Mouse (Mus musculus) mouse embryonic stem cell (cell line): ENCODE data around the gene Scel.

ENCODE experiments used
- in situ Hi-C, 2 experiments: fragments of 300-500 bp; cut with MboI; formaldehyde crosslinking; loops; 1 replicate in 1 of 2; 3 replicates in 1 of 2; pipeline ENCODE4 v1.14.3; 2019 to 2020; ENCODE audit warnings: low sequenced_read_pairs in 2 of 2, low pct_unique_long_range_greater_than_20kb in 1 of 2, mixed read lengths in 1 of 2; ENCODE audit not compliant: unreplicated experiment in 1 of 2

Scel gene

DNA sequence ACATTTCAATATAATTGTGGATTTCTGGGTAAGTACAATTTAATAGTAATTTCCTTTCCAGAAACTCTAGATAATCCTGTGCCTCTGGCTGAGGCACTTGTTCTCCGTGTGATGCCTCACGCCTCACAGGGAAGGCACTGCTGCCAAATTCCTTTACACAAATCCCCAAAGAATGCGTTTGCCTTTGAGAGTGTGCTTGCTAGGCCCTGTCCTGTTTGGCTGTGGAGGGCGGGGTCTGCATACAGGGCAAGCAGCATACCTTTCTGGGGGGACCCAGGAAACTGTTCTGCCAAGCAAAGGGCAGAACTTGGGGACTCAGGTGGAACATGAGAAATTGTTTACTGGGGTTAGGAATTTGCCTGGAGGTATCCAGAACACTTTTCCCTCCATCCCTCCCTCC lies 12.2 kb upstream of the Scel start:
- in situ Hi-C loops = no loop called here

DNA sequence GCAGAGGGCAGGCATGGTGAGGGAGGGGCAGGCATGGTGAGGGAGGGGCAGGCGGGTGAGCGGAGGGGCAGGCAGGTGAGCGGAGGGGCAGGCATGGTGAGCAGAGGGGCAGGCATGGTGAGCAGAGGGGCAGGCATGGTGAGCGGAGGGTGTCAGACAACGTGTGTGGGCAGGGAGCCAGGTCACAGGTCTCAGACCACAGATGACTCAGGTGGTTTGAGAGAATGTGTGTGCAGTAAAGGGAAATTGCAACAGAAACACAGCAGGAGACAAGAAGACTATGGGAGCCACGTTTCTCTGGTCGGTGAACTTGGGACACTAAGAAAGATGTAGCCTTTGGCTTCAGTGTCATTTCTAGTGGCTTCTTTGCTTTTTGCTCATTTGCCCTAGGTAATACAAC lies 8.6 kb upstream of the Scel start:
- in situ Hi-C loops = no loop called here

DNA sequence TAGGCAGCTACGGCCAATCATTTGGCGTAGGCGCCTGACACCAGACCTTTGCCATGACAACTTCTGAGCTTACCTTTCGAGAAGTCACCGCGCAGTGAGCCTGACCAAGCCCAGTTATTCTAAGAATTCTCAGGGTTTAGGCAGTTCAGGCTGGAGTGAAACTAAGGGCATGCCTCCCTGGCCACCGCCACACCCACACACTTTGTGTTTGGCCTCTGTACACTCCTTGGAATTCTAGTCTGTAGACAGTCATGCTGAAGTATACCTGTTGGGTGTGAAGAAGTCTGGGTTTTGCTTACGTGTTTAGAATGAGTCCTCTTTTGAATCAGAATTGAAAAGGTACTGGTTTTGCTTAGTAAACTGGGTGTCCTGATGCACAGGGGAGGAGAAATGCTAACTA lies 3.6 kb upstream of the Scel start:
- in situ Hi-C loops = no loop called here

DNA sequence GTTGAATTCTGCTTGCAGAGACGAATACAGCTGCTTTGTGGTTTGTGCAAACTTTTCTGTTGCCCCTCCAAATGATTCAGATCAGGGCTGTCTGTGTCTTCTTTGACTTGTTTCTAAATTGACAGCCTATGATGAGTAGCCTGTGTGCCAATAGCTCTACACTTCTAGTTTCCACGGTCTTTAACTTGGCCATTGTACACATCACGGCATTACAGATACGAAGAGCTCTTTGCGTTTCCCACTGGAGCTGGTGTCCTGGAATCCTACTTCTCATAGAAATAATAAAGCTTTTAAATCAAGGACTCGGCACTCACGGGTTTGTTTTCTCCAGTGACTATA lies 300 bp downstream of the Scel start:
- in situ Hi-C loops = no loop called here

DNA sequence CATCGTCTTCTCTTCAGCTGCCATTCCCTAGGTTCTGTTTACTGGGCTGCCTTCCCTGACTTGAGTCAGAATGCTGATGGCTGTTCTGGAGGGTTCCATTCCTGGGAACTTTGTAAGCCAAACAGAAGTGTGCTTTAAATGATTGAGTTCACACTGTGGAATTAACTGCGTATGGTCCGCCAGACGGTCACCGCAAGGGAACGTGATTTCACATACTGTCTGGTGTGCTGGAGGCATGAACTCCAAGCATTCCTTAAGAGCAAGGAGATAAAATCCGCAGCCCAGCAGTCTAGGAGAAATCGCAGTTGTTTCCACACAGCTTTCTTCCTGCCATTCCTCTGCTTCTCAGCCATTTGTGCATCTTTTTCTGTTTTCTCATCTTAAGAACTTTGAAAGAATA lies 2.3 kb downstream of the Scel start:
- in situ Hi-C loops = no loop called here

DNA sequence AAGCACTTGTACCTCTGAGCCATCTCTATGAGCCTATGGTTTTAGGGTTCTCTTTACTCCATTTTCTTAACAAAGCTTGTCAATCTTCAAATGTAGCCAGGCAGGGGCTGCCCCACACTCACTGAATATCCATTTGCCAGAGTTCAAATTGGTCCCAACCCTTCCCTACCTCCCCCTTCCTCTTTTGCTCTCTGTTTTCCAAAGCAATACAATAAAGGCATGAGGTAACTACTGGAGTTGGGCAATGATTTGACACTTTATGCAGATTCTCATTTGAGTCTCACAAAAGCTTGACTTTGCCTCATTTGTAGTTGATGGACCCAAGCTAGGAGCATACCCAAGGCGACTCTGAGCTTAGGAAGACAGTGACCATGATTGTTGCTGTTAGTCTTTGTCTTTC lies 13.1 kb downstream of the Scel start:
- in situ Hi-C loops = loop anchor here in 1 of 2 experiments (25.0 kb wide), 1 partner anchor 389 kb away; no protein-coding TSS in a partner anchor

DNA sequence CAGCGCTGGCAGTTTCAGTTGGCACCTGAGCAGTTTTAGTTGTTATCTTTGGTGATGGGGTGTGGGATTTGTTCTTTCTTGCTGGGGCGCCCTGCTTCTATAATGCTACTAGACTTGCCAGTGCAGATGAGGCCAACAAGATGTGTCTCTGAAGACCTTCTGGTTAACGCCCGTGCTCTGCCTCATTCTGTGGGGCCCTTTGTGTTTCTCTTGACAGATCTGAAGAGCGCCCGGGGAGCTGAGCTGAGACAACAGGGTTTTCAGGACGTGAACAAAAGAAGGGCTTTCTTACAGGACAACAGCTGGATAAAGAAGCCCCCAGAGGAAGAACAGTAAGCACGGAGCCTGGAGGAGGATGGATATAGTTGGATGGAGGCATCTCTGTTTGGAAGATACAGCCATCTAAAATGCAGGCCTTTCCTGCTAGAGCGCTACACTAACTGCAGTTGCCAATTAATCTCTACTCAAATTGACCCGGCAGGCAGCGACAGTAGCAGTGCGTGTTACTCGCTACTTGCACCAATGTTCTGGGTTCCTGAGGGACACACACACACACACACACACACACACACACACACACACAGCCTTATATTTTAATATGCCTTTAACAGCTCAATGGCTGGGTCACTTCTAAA lies 16.7 kb downstream of the Scel start:
- in situ Hi-C loops = loop anchor here (10.0 to 25.0 kb wide), 2 partner anchors 393 to 515 kb away; no protein-coding TSS in a partner anchor

DNA sequence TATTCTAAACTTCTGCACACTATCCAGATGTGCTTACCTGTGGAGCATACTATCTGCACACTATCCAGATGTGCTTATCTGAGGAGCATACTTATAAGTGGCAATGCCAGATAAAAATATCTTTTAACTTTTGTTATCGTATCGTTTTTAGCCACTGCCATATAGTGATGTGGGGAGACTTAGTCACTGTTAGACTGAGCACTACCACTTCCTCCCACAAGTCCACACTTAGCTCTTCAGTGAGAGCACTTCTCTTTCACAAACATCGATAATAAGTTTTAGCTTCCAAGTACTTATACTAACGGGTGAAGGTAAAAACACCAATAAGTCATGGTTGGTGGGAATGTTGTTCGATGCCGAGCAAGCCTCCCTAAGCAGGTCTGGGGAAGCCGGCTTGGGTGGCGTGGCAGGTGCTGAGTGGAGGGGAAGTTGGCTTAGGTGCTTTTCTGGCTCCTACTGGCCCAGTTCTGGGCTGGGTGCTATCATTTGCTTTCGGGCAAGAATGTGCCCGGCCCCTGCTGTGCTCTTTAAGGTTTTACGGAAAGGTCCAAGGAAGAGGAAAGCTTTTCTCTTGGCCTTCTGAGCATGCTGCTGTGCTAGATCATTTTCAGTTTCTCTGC lies 18.7 kb downstream of the Scel start:
- in situ Hi-C loops = loop anchor here (10.0 to 25.0 kb wide), 2 partner anchors 395 to 517 kb away; no protein-coding TSS in a partner anchor

DNA sequence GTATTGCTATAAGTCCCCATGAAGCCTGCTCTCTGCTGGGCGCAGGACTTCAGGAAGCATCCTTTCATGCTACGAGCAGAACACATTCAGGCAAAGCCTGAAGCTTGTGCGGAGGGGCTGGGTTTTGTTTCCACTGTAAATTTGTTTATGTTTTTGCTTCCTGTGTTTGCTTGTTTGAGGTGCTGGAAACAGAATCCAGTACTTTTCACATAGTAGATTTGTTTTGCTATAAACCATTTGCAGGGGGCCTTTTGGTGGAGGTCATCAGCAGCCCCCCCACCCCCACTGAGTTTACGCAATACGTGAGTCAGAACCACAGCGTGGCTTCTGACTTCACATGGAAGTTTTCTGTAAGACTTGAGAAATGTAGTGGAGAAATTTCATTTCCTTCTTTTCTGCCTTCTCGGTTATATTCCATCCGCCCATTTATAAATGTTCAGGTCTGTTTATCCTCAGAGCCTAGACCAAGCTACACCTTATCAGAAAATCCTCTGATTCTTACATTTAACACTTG lies 22.4 kb downstream of the Scel start:
- in situ Hi-C loops = loop anchor here (10.0 to 25.0 kb wide), 2 partner anchors 398 to 521 kb away; no protein-coding TSS in a partner anchor

DNA sequence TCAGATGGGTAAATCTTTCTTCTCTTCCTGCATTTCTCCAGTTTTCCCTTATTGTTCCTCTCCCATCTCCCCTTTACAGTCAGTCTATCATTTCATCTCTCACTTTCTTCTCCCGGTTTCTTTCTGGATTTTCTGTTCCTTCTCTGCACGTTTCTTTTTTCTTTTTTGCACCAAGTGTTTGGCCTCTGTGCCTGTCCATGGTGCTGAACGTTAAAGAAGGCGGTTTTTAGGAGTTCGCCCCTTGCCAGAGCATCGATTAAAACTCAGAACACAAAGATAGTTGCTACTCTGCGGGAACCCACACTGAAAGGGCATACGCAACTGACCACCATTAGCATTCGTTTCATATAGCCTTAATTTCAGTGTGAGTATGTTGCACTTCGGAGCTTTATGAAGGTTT lies 23.2 kb downstream of the Scel start:
- in situ Hi-C loops = loop anchor here (10.0 to 25.0 kb wide), 2 partner anchors 399 to 522 kb away; no protein-coding TSS in a partner anchor

DNA sequence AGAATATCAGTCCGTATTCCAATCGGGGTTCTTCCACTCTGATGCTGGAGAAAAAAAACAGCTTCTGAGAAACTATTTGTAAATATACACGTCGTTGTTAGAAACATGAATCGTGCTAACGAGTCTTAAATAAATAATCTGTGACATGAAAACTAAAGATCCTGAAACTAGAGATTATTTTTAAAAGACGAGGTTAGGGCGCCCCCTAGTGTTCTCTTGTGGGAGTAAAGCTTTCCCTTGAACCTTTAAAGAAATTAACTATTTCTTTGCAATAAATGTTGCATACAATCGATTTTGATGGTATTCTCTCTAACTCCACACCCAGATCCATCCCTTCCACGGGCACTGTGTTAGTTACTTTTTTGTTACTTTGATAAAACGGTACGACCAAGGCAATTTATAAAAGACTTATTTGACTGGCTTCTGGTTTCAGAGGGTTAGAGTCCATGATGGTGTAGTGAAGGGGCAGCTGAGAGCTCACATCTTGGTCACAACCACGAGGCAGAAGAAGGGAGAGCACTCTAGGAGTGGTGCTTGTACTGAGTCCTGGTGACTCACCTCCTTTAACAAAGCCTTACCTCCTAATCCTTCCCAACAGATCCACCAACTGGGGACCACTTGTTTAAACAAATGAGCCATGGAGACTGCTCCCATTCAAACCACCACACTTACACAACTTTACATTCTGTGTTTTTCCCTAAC lies 24.4 kb downstream of the Scel start:
- in situ Hi-C loops = loop anchor here (10.0 to 25.0 kb wide), 2 partner anchors 400 to 523 kb away; no protein-coding TSS in a partner anchor

DNA sequence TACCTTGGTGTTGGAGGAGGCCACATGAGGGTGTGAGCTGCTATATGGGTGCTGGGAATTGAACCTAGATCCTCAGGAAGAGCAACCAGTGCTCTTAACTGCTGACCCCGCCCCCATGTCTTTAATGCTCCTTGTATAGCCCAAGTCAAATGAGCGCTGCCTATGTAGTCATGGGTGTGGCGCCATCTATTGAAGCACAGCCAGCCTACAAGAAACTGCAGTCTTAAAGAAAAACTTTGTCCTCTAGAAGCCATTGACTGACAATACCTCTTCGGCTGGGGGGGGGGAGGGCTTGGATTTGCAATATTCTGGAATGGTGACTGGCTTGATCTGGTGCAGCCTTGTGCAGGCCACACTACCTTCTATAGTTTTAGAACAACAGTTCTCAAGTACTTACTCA lies 26.7 kb downstream of the Scel start:
- in situ Hi-C loops = loop anchor here (10.0 to 25.0 kb wide), 2 partner anchors 402 to 525 kb away; no protein-coding TSS in a partner anchor

DNA sequence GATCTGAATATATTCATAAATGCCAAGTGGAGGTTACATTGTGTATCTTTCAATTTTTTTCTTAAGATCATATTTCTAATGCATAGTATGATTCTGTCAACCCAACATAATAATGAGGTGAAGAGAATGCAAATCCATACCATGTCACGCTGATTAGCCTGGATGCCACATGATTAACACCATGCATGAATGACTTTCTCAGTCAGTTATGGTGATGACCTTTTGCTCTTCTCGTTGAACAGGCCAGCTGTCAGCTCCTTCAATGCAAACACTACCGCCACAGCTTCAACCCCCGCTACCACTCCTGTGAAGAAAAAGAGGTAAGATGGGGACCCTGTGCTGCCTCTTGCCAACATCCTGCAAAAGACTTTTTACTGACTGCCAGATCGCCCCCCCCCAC lies 28.5 kb downstream of the Scel start:
- in situ Hi-C loops = loop anchor here in 1 of 2 experiments (25.0 kb wide), 1 partner anchor 404 kb away; no protein-coding TSS in a partner anchor

DNA sequence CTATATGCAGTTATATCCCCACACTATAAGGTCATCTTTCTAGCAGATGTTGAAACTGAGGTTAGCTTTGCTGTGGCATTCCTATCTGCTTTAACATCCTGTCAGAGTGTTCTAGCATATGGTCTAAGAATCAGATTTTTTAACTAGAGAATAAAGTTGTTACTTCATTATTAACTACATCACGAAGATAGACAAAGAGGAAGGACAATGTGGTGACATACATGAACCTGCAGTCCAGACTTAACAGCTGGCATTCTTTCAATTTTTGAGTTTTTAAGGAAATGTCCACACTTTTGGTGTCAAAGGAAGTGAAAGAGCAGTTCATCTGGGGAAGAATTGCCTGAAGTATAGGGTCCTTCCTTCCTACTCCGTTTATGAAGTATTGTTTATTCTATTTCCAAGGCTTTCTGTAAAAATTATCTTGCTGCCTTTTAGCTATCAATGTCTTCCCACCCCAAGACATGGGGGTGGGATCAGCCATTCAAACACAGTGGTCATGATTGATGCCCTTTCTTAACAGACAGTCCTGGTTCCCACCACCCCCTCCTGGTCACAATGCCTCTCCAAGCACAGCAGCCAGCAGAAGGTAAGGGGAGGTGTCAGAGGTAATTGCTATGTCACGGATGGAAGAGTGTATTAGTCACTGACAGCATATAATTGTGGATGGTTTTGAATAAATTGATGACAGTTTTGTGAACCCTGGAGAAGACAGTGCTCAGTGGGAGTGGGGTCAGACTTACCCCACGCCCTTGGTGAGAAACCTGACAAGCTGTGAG lies 30.4 kb downstream of the Scel start:
- in situ Hi-C loops = loop anchor here in 1 of 2 experiments (25.0 kb wide), 1 partner anchor 406 kb away; no protein-coding TSS in a partner anchor

DNA sequence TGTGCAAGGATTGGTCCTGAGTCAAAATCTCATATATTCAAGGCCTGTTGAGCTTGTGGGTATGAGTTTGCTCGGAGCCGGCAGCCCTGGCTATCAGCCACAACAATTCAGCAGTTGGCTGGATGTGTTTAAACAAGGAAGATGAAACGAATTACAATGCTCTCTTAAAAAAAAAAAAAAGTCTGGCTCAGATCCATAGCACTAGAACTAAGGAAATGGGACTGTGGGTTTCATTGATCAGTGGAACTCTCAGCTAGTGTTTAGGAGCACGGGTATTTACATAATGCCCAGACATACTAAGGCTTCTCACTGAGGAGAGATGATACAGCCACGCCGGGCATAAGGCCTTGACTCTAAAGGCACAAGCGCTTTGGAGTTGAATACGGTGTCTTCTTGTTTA lies 32.6 kb downstream of the Scel start:
- in situ Hi-C loops = loop anchor here in 1 of 2 experiments (25.0 kb wide), 1 partner anchor 408 kb away; no protein-coding TSS in a partner anchor

DNA sequence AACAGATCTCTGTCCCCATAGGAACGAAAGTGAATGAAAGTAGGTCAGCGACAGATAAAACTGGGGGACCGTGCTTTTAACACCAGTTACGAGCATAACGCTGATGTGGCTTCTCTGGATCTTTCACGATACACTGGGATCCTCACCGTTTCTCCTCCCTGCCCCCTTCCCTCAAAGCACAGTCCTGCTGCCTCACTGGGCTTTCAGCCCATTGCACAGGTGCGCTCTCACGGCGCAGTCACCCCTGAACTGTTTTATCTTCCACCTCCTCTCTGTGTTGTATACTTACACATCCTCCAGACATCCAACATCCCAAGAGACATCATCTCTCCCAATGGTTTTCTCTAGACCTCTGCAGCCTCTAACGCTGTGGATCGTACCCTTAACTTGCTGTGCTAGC lies 33.1 kb downstream of the Scel start:
- in situ Hi-C loops = loop anchor here in 1 of 2 experiments (25.0 kb wide), 1 partner anchor 409 kb away; no protein-coding TSS in a partner anchor

DNA sequence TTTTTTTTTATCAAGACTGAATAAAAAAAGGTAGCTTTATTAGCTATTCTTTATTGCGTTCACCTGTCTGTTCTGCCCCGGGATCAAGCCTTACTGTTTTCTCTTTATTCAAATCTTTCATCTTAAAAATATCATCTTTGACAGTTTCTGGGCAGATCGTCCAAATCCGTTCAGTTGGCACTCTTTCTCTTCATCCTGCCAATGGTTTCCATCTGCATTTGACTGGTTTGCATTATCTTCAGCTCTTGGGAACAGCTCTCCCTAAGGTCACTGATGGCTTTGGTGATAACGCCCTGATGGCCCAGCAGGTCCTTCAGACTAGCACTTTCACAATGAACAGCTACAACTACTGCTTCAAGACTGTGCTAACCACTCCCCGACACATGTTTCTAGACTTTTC lies 35.1 kb downstream of the Scel start:
- in situ Hi-C loops = loop anchor here in 1 of 2 experiments (25.0 kb wide), 1 partner anchor 411 kb away; no protein-coding TSS in a partner anchor

DNA sequence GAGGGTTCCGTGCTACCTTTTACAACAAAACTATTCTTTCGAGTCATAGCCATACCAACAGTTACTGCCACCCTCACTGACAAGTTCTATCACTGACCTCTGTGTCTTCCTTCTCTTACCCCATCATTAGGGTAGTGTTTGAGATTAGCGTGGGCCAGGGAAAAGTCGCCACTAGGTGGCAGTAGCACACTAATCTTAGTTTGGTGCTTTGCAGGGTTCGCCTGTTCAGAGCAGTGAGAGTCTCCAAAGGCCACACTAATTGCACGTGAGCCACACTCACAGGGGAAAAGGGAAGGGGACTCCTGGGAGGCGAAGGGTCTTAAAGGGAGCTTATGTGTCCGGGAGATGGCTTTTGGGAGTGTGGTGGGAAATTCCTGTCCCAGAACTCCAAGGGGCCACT lies 37.3 kb downstream of the Scel start:
- in situ Hi-C loops = loop anchor here (10.0 kb wide), 1 partner anchor 134 kb away; no protein-coding TSS in a partner anchor
